Mouse (Mus musculus) stomach, postnatal 0 days (tissue): ENCODE measurements around the gene Agbl4.

Experiments
- CTCF ChIP-seq: IDR thresholded peaks from 2 replicates; pipeline ENCODE4 v1.5.1; 2016; ENCODE audit warnings: antibody characterized with exemption, low read depth, mild to moderate bottlenecking, moderate library complexity
- EP300 ChIP-seq: optimal IDR thresholded peaks from 2 replicates; pipeline ENCODE3; 2016; ENCODE audit warnings: antibody characterized with exemption

DNA sequence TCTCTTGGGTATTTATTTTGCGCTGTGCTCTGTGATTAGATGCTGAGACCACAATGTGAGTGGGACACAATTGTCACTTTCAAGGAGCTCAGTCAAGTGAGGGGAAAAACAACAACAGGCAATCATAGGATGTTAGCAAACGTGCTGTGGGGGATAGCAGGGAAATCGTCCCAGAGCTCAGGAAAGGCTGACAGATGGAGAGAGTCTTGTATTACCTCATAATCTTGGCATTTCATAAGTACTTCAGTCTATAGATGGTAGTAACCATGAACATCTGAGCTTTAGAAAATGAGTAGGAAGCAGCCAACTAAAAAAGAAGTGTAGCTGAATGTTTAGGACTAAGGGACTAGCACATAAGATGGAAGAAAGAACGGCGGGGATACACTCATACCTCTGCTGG lies 910.2 kb downstream of the Agbl4 start:
- TF ChIP-seq EP300, result no peak
- no peak for TF ChIP-seq CTCF
